Mouse (Mus musculus) lung, adult 2 months (tissue): Measurements from ENCODE around the gene Agap3. TPM values are rescaled to one million over a fixed set of nuclear protein-coding genes. Genes with fewer than 3 reads are reported as not detected.

ENCODE experiments used
- DNase-seq: peaks from one replicate; pipeline ENCODE4 v3.0.0; 2022
- H3K4me1 ChIP-seq: fragments of 200-500 bp; 2 replicates; pipeline ENCODE4 v1.6.1; 2011; ENCODE audit warnings: low read length; ENCODE audit not compliant: control insufficient read depth, insufficient read depth
- H3K4me3 ChIP-seq: fragments of 200-500 bp; replicated peaks from 2 replicates; pipeline ENCODE3; 2011; ENCODE audit warnings: low read depth, mild to moderate bottlenecking, control low read depth, low read length; ENCODE audit errors: extremely low read depth
- CTCF ChIP-seq: fragments of 200-500 bp; IDR thresholded peaks from 2 replicates; pipeline ENCODE4 v1.5.1; 2011; ENCODE audit warnings: mild to moderate bottlenecking, low read length, control low read depth; ENCODE audit not compliant: insufficient read depth
- POLR2A ChIP-seq: fragments of 200-500 bp; IDR thresholded peaks from 2 replicates; pipeline ENCODE4 v1.6.1; 2011; ENCODE audit warnings: low read depth, mild to moderate bottlenecking, control low read depth, low read length, borderline replicate concordance; ENCODE audit errors: extremely low read depth
- WGBS: fragments of 180-500 bp; shearing (Covaris S2); methylation state at CpG from one replicate; pipeline ENCODE4 v1.1.7; 2018; 5-methylcytosine and 5-hydroxymethylcytosine counted together
- polyA plus RNA-seq: library from polyadenylated mRNA; depleted of rRNA; stranded (reverse); fragments of >200 nt; gene quantifications from 2 replicates; pipeline ENCODE4 v1.2.3, GENCODE M21; 2012; rRNA removed

The Agap3 gene
- polyA plus RNA-seq = 127 TPM in 2 replicates

DNA sequence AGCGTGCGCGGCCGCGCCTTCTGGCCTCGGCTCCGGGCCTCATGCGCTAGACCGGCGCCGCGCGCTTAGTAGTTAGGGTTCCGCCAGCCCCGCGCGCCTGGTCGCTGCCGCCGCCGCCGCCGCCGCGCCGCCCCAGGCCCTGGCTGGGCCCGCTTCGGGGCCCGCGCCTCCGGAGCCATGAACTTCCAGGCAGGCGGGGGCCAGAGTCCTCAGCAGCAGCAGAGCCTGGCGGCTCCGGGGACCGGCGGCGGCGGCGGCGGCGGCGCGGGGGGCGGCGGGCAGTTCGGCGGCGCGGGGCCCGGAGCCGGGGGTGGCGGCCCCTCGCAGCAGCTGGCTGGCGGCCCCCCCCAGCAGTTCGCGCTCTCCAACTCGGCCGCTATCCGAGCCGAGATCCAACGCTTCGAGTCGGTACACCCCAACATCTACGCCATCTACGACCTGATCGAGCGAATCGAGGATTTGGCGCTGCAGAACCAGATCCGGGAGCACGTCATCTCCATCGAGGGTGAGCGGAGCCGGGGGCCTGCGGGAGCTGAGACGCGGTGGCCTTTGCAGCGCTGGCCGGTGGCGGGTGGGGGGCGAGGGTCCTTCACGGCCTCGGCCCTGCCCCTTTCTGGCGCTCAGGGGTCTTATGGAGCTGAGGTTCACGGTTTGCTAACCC is at the start of gene Agap3:
Agap3 (plus strand) TSS at position 148 of the 661 bp plus-strand sequence.
- TF ChIP-seq POLR2A = no peak
- no peak for TF ChIP-seq CTCF
- under 1% methylated on average over 85 of the region's 85 CpGs for WGBS
- H3K4me1 ChIP-seq = peaks cover 20% of the 10 kb centered on the region
- peak; percentile 48 for DNase-seq
- H3K4me3 ChIP-seq = peak within 1 kb of the TSS; percentile 94

DNA sequence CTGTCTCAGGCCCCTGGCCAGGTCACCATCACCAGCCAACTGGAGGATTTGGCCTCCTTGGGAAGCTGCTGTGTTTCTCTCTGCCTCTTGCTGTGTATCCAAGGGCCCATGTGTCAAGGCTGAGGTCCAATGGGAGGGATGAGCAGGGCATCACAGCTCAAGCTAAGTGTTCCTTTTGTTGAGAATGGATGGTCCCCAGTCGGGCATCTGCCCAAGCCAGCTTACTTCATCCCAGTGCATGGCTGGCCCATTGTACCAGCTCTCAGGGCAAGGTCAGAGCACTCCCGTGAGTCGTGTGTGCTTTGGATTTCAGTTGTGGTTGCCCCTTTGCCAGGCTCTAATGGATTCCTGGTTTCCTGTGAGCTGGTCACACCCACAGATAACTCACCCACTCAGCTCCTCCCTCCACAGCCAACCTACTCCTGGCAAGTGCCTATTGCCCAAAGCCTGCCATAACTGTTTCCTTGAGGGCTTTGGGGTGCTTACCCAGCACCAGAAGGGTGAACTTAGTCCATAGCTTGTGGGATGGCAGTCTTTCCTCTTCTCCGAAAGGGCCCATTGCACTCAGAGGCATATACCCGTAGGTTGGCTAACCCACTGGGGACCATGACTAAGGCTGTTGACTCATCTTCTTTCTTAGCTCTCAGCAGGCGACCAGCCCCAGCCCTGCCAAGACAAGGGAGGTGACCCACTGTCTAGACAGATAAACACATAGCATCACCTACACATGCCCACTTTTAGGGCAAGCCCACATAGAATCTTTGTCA is 47.2 kb upstream of the Agap3 start:
- DNase-seq = no peak
- H3K4me1 ChIP-seq = no peaks in the 10 kb centered on the region
- no peak for TF ChIP-seq CTCF
- no peak for TF ChIP-seq POLR2A
- WGBS = 73% methylated on average over 6 of the region's 6 CpGs
- H3K4me3 ChIP-seq = no peak overlapping the region

DNA sequence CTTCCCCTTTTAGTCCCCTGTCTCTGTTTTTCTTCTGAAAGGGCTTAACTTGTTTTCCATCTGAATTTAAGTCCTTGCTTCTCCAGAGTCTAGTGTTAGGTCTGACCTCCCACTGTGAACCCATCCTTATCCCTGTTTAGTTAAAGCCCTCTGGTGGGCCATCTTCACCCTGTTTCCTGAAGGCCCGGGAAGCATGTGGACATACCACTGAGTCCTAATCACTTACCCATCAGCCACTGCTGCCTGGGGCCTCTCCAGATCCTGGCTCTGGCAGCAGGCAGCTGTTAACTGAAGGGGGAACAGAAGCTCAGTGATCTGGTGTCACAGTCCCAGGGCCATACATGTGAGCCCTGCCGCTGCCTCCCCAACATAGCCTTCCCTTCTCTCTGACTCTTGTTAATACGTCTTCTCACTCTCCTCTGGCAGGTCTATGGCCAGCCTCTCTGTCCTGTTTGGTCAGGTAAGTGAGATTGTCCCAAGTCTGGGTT is 46.5 kb upstream of the Agap3 start:
- no peak for TF ChIP-seq CTCF
- no peak for DNase-seq
- WGBS = 72% methylated on average over 3 of the region's 3 CpGs
- Histone ChIP-seq H3K4me3 (no peak overlapping the region), H3K4me1 (no peaks in the 10 kb centered on the region)

DNA sequence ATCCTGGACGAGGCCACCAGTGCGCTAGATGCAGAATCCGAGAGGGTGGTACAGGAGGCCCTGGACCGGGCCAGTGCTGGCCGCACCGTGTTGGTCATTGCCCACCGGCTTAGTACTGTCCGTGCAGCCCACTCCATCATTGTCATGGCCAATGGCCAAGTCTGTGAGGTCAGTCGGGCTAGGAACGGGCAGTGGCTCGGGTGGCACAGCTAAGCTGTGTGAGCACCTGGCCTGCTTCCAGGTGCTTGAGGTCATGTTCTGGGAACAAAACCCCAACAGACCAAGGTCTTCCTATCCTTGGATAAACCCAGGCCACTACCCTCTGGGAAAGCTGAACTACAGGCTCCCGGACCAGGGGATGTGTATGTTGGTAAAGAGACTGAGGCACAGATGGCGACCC is 43.3 kb upstream of the Agap3 start:
- DNase-seq = no peak
- Histone ChIP-seq H3K4me3 (no peak overlapping the region), H3K4me1 (no peaks in the 10 kb centered on the region)
- 74% methylated on average over 13 of the region's 13 CpGs for WGBS
- TF ChIP-seq CTCF = no peak
- TF ChIP-seq POLR2A = no peak

DNA sequence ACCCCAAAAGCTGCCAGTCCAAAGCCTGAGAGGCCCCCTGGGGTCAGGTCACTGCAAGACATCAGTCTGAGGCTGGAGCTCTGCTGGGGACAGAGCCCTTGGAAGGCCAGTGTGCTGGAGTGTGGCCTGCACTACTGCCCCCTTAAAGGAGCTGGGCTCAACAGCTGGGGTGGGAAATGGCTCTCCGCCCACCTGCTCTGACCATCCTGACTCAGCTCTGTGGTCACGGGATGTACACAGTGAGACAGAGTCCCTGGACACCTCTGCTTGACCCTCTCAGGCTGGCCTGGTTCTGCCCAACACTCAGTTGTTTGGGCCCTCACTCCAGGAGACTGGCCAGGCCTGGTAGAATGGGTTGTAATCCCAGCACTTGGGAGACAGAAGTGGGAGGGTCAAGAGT is 42.5 kb upstream of the Agap3 start:
- 83% methylated on average over 2 of the region's 2 CpGs for WGBS
- TF ChIP-seq POLR2A (no peak), CTCF (no peak)
- H3K4me1 ChIP-seq = no peaks in the 10 kb centered on the region
- no peak overlapping the region for H3K4me3 ChIP-seq
- no peak for DNase-seq

DNA sequence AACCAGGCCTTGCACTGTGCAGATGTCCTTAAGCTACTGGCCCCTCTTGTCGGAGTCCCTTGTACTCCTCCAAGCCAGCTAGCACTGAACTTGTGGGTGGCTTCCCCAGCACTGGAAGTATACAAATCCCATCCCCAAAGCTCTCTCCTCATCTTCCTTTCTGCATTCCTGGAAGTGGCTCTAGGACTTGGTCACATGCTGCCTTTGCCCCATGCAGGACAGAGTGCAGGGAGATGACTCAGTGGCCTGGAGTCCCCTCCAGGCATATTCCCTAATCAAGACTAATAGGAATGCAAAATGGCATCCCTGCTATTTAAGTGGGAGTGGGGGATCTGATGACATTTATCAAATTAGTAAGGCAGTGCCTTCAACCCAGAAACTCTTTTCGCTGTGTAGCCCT is 39.9 kb upstream of the Agap3 start:
- no peak overlapping the region for H3K4me3 ChIP-seq
- 88% methylated on average over 2 of the region's 2 CpGs for WGBS
- H3K4me1 ChIP-seq = no peaks in the 10 kb centered on the region; the same call in 1 of the 2 replicates
- no peak for DNase-seq
- TF ChIP-seq POLR2A (no peak), CTCF (no peak)

DNA sequence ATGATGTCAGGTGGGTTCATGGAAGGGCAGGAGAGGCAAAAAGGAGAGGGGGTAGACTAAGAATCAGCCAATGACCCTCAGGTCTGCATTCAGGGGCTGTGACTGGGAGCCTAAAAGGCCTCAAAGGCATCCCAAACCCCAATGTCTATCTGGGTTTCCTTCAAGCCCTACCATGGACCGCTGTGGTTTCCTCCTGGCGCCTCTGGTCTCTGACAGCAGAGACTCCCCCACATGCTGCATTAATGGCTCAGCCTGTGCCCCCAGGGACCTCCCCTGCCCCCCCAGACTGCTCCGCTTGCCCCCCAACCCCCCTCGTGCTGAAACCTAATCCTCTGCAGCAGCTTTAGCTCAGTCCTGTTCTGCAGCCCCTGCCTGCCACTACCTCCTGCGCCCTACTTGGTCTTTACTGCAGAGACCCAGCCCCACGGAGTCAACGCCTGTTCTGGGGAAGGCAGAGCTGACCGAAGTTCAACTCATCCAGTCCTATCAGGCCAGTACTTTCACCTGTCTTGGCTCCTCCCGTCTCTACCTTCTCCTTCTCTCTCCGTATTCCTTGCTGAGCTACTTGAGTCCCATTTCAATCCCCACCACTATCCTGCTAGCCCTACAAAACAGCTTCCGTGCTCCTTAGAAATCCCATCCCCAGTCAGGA is 38.8 kb upstream of the Agap3 start, which contains the start of gene Asic3:
Asic3 (plus strand) TSS at position 351 of the 652 bp plus-strand sequence.
- Histone ChIP-seq H3K4me1 (no peaks in the 10 kb centered on the region; the same call in 1 of the 2 replicates), H3K4me3 (no peak within 1 kb of the TSS)
- 46% methylated on average over 11 of the region's 11 CpGs for WGBS
- no peak for TF ChIP-seq POLR2A
- TF ChIP-seq CTCF = no peak
- DNase-seq = no peak

DNA sequence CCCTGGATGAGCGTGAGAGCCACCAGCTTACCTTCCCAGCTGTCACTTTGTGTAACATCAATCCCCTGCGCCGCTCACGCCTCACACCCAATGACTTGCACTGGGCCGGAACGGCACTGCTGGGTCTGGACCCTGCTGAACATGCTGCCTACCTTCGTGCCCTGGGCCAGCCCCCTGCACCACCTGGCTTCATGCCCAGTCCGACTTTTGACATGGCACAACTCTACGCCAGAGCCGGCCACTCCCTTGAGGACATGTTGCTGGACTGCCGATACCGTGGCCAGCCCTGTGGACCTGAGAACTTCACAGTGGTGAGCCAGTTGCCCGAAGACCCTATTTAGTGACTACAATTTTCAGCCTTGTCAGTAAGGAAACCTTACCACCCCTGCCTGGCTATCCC is 38.0 kb upstream of the Agap3 start:
- no peak for DNase-seq
- Histone ChIP-seq H3K4me1 (no peaks in the 10 kb centered on the region; the same call in 1 of the 2 replicates), H3K4me3 (no peak overlapping the region)
- 73% methylated on average over 13 of the region's 13 CpGs for WGBS
- TF ChIP-seq POLR2A (no peak), CTCF (no peak)

DNA sequence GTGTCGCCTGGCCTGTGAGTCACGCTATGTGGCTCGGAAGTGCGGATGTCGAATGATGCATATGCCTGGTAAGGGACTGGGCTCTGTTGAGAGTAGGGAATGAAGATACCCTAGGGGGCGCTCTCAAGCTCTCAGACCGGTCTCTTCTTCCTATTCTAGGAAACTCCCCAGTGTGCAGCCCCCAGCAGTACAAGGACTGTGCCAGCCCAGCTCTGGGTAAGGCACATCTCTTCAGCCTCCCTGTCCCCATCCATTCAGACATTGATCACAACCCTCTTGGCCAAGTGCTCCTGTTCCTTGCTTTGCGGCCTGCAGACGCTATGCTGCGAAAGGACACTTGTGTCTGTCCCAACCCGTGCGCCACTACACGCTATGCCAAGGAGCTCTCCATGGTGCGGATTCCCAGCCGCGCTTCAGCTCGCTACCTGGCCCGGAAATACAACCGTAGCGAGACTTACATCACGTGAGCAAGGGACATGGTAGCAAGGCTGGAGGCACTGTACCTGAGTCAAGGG is 35.7 kb upstream of the Agap3 start:
- DNase-seq = peak; percentile 70
- no peaks in the 10 kb centered on the region; the same call in 1 of the 2 replicates for H3K4me1 ChIP-seq
- 5% methylated on average over 21 of the region's 21 CpGs for WGBS
- TF ChIP-seq CTCF (peak; percentile 52; the same call in 1 of the 2 replicates), POLR2A (0 out of 2 replicates have a peak, but pooled peaks have one; percentile 22)
- peak overlapping the region; percentile 4 for H3K4me3 ChIP-seq
